Mouse (Mus musculus) limb, embryonic 14.5 days (tissue): Measurements from ENCODE around the gene Cntfr. TPM values are rescaled to one million over a fixed set of nuclear protein-coding genes. Genes with fewer than 3 reads are reported as not detected.
"Not testable (repeated sequence)": the region's sequence is repeated elsewhere in the genome, so short reads cannot be mapped to it uniquely, and the experiment has no call there.

ENCODE experiments used
- ATAC-seq: fragments of 200-750 bp; cut with Nextera tagmentation; 2 replicates; pipeline ENCODE4 v1.8.0; 2017; ENCODE audit warnings: low read depth, moderate number of reproducible peaks, moderate TSS enrichment; ENCODE audit not compliant: low FRiP score
- DNase-seq: peaks from one replicate; pipeline ENCODE4 v3.0.0-alpha.2; 2015; ENCODE audit warnings: low spot score
- H3K27ac ChIP-seq: fragments of 300-500 bp; sonication (generic); replicated peaks from 2 replicates; pipeline ENCODE4 v1.5.1; 2014; ENCODE audit warnings: low read depth, mild to moderate bottlenecking, low read length, moderate library complexity, mixed read lengths
- H3K27me3 ChIP-seq: fragments of 300-500 bp; sonication (generic); 2 replicates; pipeline ENCODE4 v1.6.1; 2014; ENCODE audit warnings: low read length, mixed read lengths; ENCODE audit not compliant: control insufficient read depth, insufficient read depth
- H3K36me3 ChIP-seq: fragments of 300-500 bp; sonication (generic); 2 replicates; pipeline ENCODE4 v1.6.1; 2014; ENCODE audit warnings: mild to moderate bottlenecking, low read length, moderate library complexity, mixed read lengths; ENCODE audit not compliant: control insufficient read depth, insufficient read depth
- H3K4me1 ChIP-seq: fragments of 300-500 bp; sonication (generic); 2 replicates; pipeline ENCODE4 v1.6.1; 2014; ENCODE audit warnings: antibody characterized with exemption, low read length, mixed read lengths; ENCODE audit not compliant: control insufficient read depth, insufficient read depth
- H3K4me2 ChIP-seq: fragments of 300-500 bp; sonication (generic); replicated peaks from 2 replicates; pipeline ENCODE4 v1.6.1; 2014; ENCODE audit warnings: low read depth, mild to moderate bottlenecking, low read length, moderate library complexity; ENCODE audit not compliant: severe bottlenecking
- H3K4me3 ChIP-seq: fragments of 300-500 bp; sonication (generic); replicated peaks from 2 replicates; pipeline ENCODE4 v1.5.1; 2014; ENCODE audit warnings: low read length
- H3K9ac ChIP-seq: fragments of 300-500 bp; sonication (generic); 2 replicates; pipeline ENCODE4 v1.6.1; 2014; ENCODE audit warnings: mild to moderate bottlenecking, low read depth, low read length, moderate library complexity; ENCODE audit not compliant: severe bottlenecking
- H3K9me3 ChIP-seq: fragments of 300-500 bp; sonication (generic); 2 replicates; pipeline ENCODE4 v1.6.1; 2016; ENCODE audit warnings: low read length; ENCODE audit not compliant: control insufficient read depth
- WGBS: fragments of 180-500 bp; shearing (Covaris S2); extraction: QIAGEN DNeasy Blood & Tissue Kit; methylation state at CpG from one replicate; pipeline ENCODE4 v1.1.7; 2014; 5-methylcytosine and 5-hydroxymethylcytosine counted together
- polyA plus RNA-seq, 2 experiments: library from polyadenylated mRNA; depleted of rRNA in 1 of 2; stranded (reverse) in 1 of 2; unstranded in 1 of 2; fragments of >200 nt; fragmentation: Nextera tagmentation in 1 of 2; extraction: Ambion mirVana in 1 of 2; gene quantifications; 2 replicates each; pipeline versions ENCODE4 v1.2.1 to v1.2.3; 2012 to 2014

Cntfr gene
- polyA plus RNA-seq, 2 experiments: 5.4 to 34.2 TPM

DNA sequence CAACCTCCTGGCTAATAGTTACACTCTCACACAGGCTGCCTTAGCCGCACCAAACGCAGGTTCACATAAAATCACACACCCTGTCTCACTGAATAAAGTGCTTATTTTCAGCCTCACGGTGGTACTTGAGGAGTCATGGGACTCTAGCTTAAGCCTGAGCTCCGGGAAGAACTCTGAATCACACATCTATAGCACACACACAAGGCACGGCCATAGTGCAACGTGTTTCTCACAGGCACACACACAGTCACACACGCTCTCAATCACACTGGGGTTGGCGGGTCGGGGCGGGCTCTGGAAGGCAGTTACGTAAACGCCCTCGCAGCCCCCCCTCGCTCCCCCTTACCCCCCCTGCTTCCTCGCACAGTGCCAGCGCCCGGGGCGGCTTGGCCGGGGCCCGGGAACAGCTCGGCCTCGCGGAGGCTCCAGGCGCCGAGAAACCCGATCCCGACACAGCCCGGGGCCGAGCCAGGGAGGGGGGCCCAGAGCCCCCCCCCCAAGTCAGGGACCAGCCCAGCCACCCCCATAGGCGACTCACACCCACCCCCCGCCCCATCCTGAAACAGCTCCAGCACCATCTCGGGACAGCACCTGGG lies 1.6 kb upstream of the Cntfr start:
- 5% methylated on average over 16 of the region's 32 CpGs for WGBS
- peak overlapping the region; percentile 25; the same call in 1 of the 2 replicates for H3K4me2 ChIP-seq
- not testable (repeated sequence) for H3K4me1 ChIP-seq, H3K9me3 ChIP-seq, H3K9ac ChIP-seq, DNase-seq, H3K36me3 ChIP-seq, H3K4me3 ChIP-seq, H3K27ac ChIP-seq, ATAC-seq, H3K27me3 ChIP-seq

DNA sequence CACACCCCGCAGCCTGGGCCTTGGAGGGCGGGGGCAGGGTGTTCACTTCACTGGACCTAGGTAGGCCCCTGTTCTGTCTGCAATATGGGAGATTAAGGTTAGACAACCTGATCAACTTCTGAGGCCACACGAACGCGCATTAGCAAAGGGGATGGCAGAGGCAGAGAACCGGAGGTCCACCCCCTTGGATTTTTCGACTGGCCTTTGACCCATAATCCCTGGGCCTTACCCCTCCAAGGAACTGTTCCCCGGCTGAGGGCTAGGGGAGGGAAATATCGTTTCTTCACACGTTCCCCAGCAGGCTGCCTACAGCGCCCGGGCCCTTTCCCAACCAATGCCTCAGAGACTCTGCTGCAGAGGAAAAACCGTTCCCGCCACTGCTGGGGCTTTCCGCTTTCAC lies 437 bp downstream of the Cntfr start:
- not testable (repeated sequence) for ATAC-seq, DNase-seq
- whole genome bisulfite sequencing: 4% methylated on average over 10 of the region's 15 CpGs

DNA sequence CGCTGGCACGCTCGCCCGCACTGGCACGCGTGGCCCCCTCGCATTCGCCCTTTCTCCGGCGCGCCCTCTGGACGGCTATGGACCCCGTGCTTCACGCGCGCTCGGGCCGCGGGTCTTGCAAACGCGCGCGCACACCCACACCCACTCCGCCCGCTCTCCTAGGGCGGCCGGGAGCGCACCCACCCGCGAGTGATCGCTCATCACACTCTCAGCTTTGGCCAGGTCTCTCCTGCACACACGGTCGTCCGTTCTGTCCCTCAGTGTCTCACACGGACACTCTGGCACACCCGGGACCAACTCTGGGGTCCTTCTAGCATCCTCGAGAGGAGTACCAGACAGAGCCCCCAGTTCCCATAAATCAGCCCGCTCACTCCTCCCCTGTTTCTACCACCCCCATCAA lies 1.1 kb downstream of the Cntfr start:
- H3K9me3 ChIP-seq, DNase-seq, H3K4me3 ChIP-seq, H3K36me3 ChIP-seq, H3K27ac ChIP-seq, ATAC-seq, H3K4me2 ChIP-seq, H3K27me3 ChIP-seq, H3K9ac ChIP-seq, H3K4me1 ChIP-seq: not testable (repeated sequence)
- WGBS: 13% methylated on average over 9 of the region's 38 CpGs

More for the DNA sequence above, 437 bp downstream of the Cntfr start:
- not testable (repeated sequence) for H3K9ac ChIP-seq, H3K27ac ChIP-seq, H3K36me3 ChIP-seq, H3K4me3 ChIP-seq, H3K4me2 ChIP-seq, H3K9me3 ChIP-seq, H3K27me3 ChIP-seq, H3K4me1 ChIP-seq

DNA sequence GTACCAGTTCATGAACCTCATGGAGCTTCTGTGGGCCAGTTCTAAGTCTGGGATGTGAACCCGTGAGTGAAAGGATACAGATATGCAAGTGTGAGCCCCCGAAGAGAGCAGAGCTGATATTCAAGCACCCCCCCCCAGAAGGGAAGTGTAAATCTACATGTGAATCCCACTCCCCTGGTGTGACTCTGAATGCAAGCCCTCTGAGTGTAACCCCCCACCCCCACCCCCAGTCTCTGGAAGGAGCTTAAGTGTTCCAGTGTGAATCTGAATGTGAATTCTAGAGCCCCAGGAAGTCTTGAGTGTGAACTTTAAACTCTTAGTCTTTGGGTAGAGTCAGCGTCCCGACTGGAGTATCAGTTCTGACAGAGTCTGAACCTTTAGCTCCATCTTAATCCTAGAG lies 3.4 kb downstream of the Cntfr start:
- not testable (repeated sequence) for DNase-seq, ATAC-seq, H3K4me3 ChIP-seq, H3K9ac ChIP-seq, H3K4me2 ChIP-seq, H3K27me3 ChIP-seq, H3K27ac ChIP-seq, H3K36me3 ChIP-seq, H3K9me3 ChIP-seq, H3K4me1 ChIP-seq
- WGBS: 19% methylated on average over 4 of the region's 4 CpGs

DNA sequence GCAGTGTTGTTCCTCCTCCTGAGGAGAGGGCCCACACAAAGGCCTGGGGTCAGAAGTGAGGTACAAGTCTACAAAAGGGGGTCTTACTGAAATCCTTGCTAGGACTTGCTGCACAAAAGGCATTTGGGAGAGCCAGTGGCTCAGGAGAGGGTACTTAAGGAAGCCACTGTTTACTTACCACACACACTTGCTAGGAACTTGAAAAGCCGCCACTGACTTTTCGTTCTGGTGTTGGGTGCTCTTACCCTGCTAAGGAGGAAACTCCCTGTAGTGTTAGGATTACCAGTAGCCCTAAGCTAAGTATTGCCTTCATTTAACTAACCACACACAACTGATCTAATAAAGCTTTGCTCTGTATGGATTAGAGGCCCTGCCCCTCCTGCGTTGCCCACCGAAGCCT lies 6.9 kb downstream of the Cntfr start:
- not testable (repeated sequence) for H3K4me1 ChIP-seq, H3K4me3 ChIP-seq, H3K27ac ChIP-seq, H3K36me3 ChIP-seq, H3K27me3 ChIP-seq, H3K9ac ChIP-seq, DNase-seq, H3K4me2 ChIP-seq, ATAC-seq, H3K9me3 ChIP-seq
- no CpG with 5 or more reads among the region's 4 CpGs for WGBS

DNA sequence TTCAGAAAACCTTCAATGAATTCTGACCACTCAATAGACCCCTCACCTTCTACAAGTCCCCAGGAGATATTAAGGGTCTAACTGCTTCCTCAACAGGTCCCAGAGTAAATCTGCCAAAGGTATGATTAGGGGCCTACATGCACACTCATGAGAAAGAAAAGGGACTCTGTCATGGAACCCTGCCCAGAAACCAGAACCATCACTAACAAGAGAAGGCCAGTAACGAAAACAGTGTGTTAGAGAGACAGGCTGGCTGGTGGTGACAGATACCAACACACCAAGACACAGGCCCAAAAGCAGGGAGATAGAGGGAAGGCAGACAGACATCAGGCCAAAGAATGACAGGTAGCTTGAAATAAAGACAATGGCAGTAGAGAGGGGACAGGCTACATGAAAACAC lies 8.3 kb downstream of the Cntfr start:
- H3K9me3 ChIP-seq, H3K4me2 ChIP-seq, H3K27me3 ChIP-seq, H3K9ac ChIP-seq, H3K4me1 ChIP-seq, H3K27ac ChIP-seq, ATAC-seq, H3K4me3 ChIP-seq, H3K36me3 ChIP-seq, DNase-seq: not testable (repeated sequence)
- 58% methylated on average over 1 of the region's 1 CpGs for WGBS

DNA sequence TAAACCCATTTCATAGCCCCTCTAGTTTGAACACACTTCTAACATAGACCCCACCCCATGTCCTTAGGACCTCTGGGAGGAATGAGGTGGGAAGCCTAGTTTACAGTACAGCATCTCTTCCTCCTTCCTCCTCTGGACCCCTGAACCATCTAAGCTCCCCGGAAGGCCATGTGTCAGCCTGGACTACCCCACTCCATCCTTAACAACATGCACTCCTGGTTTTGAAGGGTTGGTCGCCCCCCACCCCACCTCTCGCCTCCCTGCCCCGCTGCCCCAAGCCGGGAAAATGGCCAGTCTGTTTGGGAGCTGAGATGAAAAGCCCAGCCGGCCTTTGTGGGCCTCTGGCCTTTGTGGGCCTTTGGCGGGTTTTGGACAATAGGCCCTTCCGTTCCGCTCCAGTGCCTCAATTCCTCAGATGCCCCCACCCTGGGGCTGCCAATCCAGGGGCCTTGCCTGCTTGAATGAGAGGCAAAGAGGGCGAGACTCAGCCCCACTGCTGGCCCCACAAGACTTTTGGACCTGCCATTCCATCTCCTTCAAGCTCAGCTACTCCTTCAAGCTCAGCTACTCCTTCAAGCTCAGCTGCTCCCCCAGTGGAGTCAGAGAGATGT lies 10.9 kb downstream of the Cntfr start:
- DNase-seq, H3K9ac ChIP-seq, H3K4me1 ChIP-seq, ATAC-seq, H3K27ac ChIP-seq, H3K4me2 ChIP-seq, H3K36me3 ChIP-seq, H3K4me3 ChIP-seq, H3K27me3 ChIP-seq, H3K9me3 ChIP-seq: not testable (repeated sequence)
- 83% methylated on average over 4 of the region's 10 CpGs for WGBS

DNA sequence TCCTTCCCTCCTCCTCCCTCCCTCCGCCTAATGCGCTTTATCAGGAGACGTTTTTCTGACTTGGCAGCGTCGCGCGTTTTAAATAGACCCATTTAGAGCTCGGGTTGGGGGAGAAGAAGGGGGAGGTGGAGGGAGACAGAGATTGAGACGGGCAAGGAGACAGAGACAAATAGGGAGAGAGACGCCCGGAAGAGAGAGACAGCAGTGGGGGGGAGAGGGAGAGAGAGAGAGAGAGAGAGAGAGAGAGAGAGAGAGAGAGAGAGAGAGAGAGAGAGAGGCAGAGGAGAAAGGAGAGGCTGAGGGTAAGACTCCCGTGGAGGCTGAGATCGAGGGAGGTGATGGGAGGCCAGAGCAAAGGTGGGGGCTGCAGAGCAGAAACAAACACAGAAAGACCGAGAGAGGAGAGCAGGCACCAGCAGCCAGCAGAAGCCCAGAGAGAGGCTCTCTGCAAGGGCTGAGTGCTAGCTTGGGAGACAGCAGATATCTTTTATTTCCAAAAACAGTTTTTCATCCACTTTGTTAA lies 11.9 kb downstream of the Cntfr start:
- 2% methylated on average over 14 of the region's 14 CpGs for WGBS
- H3K9ac ChIP-seq, H3K4me3 ChIP-seq, H3K27me3 ChIP-seq, DNase-seq, H3K4me2 ChIP-seq, H3K4me1 ChIP-seq, ATAC-seq, H3K36me3 ChIP-seq, H3K27ac ChIP-seq, H3K9me3 ChIP-seq: not testable (repeated sequence)
